In genomic region chr2:90563171-90563570, GRCm38 (mm10) we compare ENCODE assay signal across 30 mouse cellular contexts. TPM values are rescaled to one million over a fixed set of nuclear protein-coding genes. Genes with fewer than 3 reads are reported as not detected.
A peak's percentile ranks its signal among the peaks of the same experiment; 100 is the strongest.
DNase-seq lines count a peak whose midpoint lies in the region; ATAC-seq and TF ChIP-seq lines count a peak whose summit lies in the region.
"Had no signal": no experiment of that assay in that cellular context is flagged by ENCODE, and none has a peak within 500 bp of the region (broad histone marks: within the 10 kb centered on the region; RNA-seq: fewer than 3 reads in every experiment).

No protein-coding gene starts in this region.

- ATAC-seq in liver, embryonic 11.5 days (replicated peaks; ENCODE audit: low FRiP score), result no peak
- ATAC-seq in liver, embryonic 16.5 days (ENCODE audit: low read depth), result no peak
- ATAC-seq: lung, postnatal 0 days had no signal

- no peaks in the 10 kb centered on the region for H3K9me3 ChIP-seq in liver, embryonic 11.5 days (ENCODE audit: control insufficient read depth, low read length)
- H3K9me3 ChIP-seq in liver, embryonic 16.5 days (replicated peaks; ENCODE audit: control insufficient read depth, low read length), result no peaks in the 10 kb centered on the region
- H3K9me3 ChIP-seq: embryonic facial prominence, embryonic 13.5 days; forebrain, embryonic 12.5 days; hindbrain, embryonic 13.5 days; megakaryocyte, embryonic 14.5 days; midbrain, embryonic 12.5 days; neural tube, embryonic 15.5 days had no signal

- TF ChIP-seq POLR2A in liver, adult 2 months (IDR thresholded peaks at IDR 0.05; ENCODE audit: extremely low read depth, insufficient read depth, low read length), result no peak

- no peak for DNase-seq in liver, adult 2 months (ENCODE audit: extremely low read depth, low read depth, low spot score)
- no peak for DNase-seq in liver
- DNase-seq in liver, embryonic 11.5 days (ENCODE audit: low spot score), result no peak
- no peak for DNase-seq in layer of hippocampus, adult 11-12 months (ENCODE audit: low spot score)
- DNase-seq in embryo, embryonic 10 days (ENCODE audit: low spot score), result no peak
- no peak for DNase-seq in heart, postnatal 36 days
- DNase-seq: adrenal gland, adult 8-10 months; cerebellum, adult 8-10 months; cerebellum, postnatal 25 days; embryo, embryonic 11 days; gastrocnemius, adult 2 months; gastrocnemius, postnatal 36 days; heart, adult 18-20 months; heart, postnatal 4 days; kidney, adult 11 months; kidney, postnatal 14 days; lung, adult 18-20 months; lung, postnatal 4 days; right cerebral cortex, postnatal 25 days; spleen, adult 18-20 months; thymus, postnatal 25 days had no signal

- no peak overlapping the region for H3K4me2 ChIP-seq in liver, embryonic 11.5 days
- no peak overlapping the region for H3K4me2 ChIP-seq in liver, embryonic 16.5 days (ENCODE audit: low read depth, low read length)
- H3K4me2 ChIP-seq: embryonic facial prominence, embryonic 13.5 days; forebrain, embryonic 12.5 days; heart, embryonic 11.5 days; hindbrain, embryonic 13.5 days; midbrain, embryonic 12.5 days; neural tube, embryonic 15.5 days had no signal

- TF ChIP-seq CTCF in liver, adult 2 months (IDR thresholded peaks at IDR 0.05; ENCODE audit: low read depth, low read length), result no peak

- H3K36me3 ChIP-seq in liver, adult 2 months (ENCODE audit: control insufficient read depth, insufficient read depth, low read length), result no peaks in the 10 kb centered on the region
- no peaks in the 10 kb centered on the region for H3K36me3 ChIP-seq in liver, embryonic 11.5 days (ENCODE audit: control insufficient read depth, insufficient read depth, low read length)
- no peaks in the 10 kb centered on the region for H3K36me3 ChIP-seq in liver, embryonic 16.5 days (ENCODE audit: control insufficient read depth, insufficient read depth)
- H3K36me3 ChIP-seq: embryonic facial prominence, embryonic 13.5 days; forebrain, embryonic 12.5 days; hindbrain, embryonic 13.5 days; midbrain, embryonic 12.5 days; neural tube, embryonic 15.5 days had no signal

- peaks cover 46% of the 10 kb centered on the region for H3K79me2 ChIP-seq in liver, adult 2 months (ENCODE audit: control insufficient read depth, insufficient read depth, low read length)

- H3K27me3 ChIP-seq in liver, adult 2 months (ENCODE audit: control insufficient read depth, insufficient read depth, low read length), result no peaks in the 10 kb centered on the region
- no peaks in the 10 kb centered on the region for H3K27me3 ChIP-seq in liver, embryonic 11.5 days (replicated peaks; ENCODE audit: control insufficient read depth, insufficient read depth, low read length)
- no peaks in the 10 kb centered on the region for H3K27me3 ChIP-seq in liver, embryonic 16.5 days (ENCODE audit: control insufficient read depth, insufficient read depth, low read depth, low read length)
- H3K27me3 ChIP-seq: embryonic facial prominence, embryonic 13.5 days; forebrain, embryonic 12.5 days; hindbrain, embryonic 13.5 days; megakaryocyte, embryonic 14.5 days; midbrain, embryonic 12.5 days; neural tube, embryonic 15.5 days had no signal

- H3K9ac ChIP-seq in liver, adult 2 months (ENCODE audit: low read depth, low read length), result no peak overlapping the region
- no peak overlapping the region for H3K9ac ChIP-seq in liver, embryonic 11.5 days (ENCODE audit: low read depth, low read length)
- H3K9ac ChIP-seq in liver, embryonic 16.5 days (ENCODE audit: low read depth, low read length), result no peak overlapping the region
- H3K9ac ChIP-seq: embryonic facial prominence, embryonic 13.5 days; forebrain, embryonic 12.5 days; hindbrain, embryonic 13.5 days; midbrain, embryonic 12.5 days; neural tube, embryonic 15.5 days had no signal

- H3K4me1 ChIP-seq in liver, adult 2 months (ENCODE audit: control insufficient read depth, insufficient read depth, low read length), result peaks cover 51% of the 10 kb centered on the region
- H3K4me1 ChIP-seq in liver, embryonic 11.5 days (replicated peaks; ENCODE audit: control insufficient read depth, insufficient read depth, low read length), result peaks cover 85% of the 10 kb centered on the region
- peaks cover 82% of the 10 kb centered on the region for H3K4me1 ChIP-seq in liver, embryonic 16.5 days (ENCODE audit: control insufficient read depth, low read depth, low read length)

- H3K27ac ChIP-seq in liver, adult 2 months (replicated peaks; ENCODE audit: insufficient read depth, low read depth, low read length), result 0 out of 2 replicates have a peak overlapping the region, but pooled peaks have one; percentile 29
- H3K27ac ChIP-seq in liver, embryonic 11.5 days (ENCODE audit: low read depth, low read length), result peak overlapping the region; percentile 64; the same call in 1 of the 2 replicates
- peak overlapping the region; percentile 1 for H3K27ac ChIP-seq in liver, embryonic 16.5 days (ENCODE audit: low read length)
- H3K27ac ChIP-seq: embryonic facial prominence, embryonic 13.5 days; forebrain, embryonic 12.5 days; gastrocnemius, adult 2 months; hindbrain, embryonic 13.5 days; midbrain, embryonic 12.5 days; neural tube, embryonic 15.5 days had no signal

- intact Hi-C loops in heart, postnatal 36 days (cut with DNase I), result no loop called here

- no peak overlapping the region for H3K4me3 ChIP-seq in liver, adult 2 months (ENCODE audit: insufficient read depth, low read depth, low read length)
- no peak overlapping the region for H3K4me3 ChIP-seq in liver, embryonic 11.5 days (ENCODE audit: low read depth, low read length)
- H3K4me3 ChIP-seq in liver, embryonic 16.5 days (ENCODE audit: low read depth, low read length), result no peak overlapping the region
- H3K4me3 ChIP-seq: embryonic facial prominence, embryonic 13.5 days; forebrain, embryonic 12.5 days; gastrocnemius, adult 2 months; hindbrain, embryonic 13.5 days; midbrain, embryonic 12.5 days; neural tube, embryonic 15.5 days had no signal

- 40% methylated on average over 4 of the region's 4 CpGs for WGBS in liver, adult 2 months
- WGBS in liver, embryonic 11.5 days, result 47% methylated on average over 4 of the region's 4 CpGs
- WGBS in liver, embryonic 16.5 days (ENCODE audit: insufficient replicate concordance), result 35% methylated on average over 4 of the region's 4 CpGs

RNA-seq across cellular contexts. Expression of gene Ptprj, which starts 17.3 kb away (rescaled TPM):
- total RNA-seq in liver, adult 2 months (2014; rRNA removed), result 35.2 and 43.3 TPM in 2 replicates
- polyA plus RNA-seq in liver, adult 2 months (2012; rRNA removed), result 12.1 and 14.0 TPM in 2 replicates
- 5.1 TPM in 2 replicates for polyA plus RNA-seq in liver, embryonic 11.5 days (2014; fragmentation: Nextera tagmentation; extraction: Ambion mirVana)
- 2.1 and 2.2 TPM in 2 replicates for polyA plus RNA-seq in liver, embryonic 16.5 days (2015; fragmentation: Nextera tagmentation; extraction: Ambion mirVana)
- total RNA-seq in heart, postnatal 36 days (2021), result 10 to 100 TPM in 1 of 2 experiments, 1 to 10 TPM in 1; 8.3 to 10.5 TPM

Comparison
In these comparisons a context has a peak if more than half of its experiments do, and no peak if none do; other contexts are left out.
1. H3K27ac ChIP-seq: peak in every context shown above with its lines; median percentile 64 in liver, embryonic 11.5 days; 29 in liver, adult 2 months; 1 in liver, embryonic 16.5 days.